Mouse (Mus musculus): ENCODE data around the gene Psen2.
A peak's percentile ranks its signal among the peaks of the same experiment; 100 is the strongest.

Psen2 gene

DNA sequence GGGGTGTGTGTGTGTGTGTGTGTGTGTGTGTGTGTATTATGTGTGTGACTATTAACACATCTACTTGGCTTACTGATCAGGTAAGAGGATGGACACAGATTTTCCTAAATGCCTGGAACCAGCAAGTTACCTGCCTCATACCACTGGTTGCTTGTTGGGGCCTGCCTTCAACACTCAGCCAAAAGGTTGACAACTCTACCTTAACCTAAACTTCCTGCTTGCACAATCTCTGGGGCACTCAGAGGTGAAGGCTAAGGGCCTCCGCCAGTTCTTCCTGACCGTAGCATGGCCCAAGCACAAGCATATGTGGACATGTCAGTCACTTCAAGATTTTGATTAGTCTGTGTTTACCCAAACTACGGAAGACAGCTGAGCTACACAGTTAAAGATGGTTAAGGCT, 65.3 kb downstream of the Psen2 start:
- DNase-seq (ENCODE audit: low spot score) = no peak

DNA sequence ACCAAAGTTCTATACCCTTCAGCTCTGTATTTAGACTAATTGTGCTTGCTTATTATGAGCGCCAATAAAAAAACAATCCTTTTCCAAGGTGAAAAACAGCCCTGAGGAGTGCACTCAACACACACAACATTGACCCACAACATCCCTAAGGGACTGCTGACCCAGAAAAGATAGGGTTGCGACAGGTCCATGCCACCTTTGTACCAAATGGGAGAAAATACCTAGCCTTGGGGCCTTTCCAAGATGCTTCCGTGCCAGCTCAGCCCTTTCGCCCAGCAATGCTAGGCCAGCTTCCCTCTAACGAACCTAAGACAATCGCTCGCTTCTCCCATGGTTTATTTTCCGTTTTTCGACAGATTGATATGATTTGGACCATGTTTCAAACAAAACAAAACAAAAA, 66.7 kb downstream of the Psen2 start:
- no peak for DNase-seq (ENCODE audit: low spot score)

DNA sequence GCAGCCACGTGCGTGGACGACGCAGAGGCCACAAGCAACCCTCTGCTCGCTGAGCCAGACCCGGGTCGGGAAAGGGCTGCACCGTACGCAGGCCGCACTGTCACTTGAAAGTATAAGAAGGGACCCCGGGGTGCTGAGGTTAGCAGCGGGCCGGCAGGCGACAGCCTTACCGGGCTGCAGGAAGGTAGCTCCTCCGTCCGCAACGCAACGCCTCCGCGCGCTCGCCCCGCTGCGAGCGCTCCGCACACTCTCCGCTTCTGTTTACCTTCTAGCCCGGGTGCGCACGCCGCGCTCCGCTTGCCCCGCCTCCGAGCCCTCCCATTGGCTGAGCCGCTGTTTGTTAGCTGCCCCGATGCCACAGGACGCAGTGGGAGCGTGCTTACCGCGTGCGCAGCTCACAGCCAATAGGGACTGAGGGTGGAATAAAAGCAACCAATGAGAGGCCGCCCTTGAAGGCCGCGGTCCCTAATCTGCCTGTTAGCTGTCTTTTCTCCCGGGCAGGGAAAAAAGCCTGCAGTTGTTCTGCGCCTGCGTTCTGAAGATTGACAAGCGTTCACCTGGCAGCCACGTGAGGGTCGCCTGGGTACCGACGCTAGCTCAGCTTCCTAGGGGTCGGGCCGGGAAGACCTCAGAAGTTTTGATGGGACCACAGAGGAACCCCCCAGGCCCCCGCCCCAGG, 67.4 kb downstream of the Psen2 start:
- DNase-seq (ENCODE audit: low spot score) = peak; percentile 99

DNA sequence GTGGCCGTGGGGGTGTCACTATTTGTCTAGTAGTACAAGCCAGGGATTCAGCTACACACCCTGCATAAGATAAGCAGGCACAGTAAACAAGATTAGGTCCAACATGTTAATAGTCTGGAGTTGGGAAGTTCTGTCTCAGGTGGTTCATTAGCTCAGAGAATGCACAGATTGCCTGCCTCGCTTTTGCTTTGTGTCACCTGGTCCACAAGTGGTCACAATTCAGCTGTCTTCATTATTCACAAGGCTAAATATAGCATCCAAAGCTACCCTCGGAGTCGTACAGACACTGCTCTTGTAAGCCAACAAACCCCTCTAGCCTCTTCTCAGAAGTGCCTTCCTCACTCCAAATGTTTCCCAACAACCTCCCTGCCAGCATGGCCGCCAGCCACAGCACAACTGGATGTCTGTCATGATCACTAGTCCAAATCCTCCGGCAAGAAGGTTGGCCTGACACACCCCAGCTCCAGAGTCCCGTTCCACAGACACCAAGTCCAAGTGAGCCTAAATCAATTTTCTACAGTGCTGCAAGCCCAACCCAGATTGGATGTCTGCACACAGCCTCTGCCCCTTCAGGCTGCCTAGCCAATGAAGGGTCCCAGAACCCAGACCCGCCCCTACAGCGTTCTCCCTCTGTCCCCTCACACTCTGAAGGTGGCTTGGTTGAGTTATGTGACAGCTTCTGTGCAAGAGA, 68.3 kb downstream of the Psen2 start:
- DNase-seq (ENCODE audit: low spot score) = peak; percentile 75

DNA sequence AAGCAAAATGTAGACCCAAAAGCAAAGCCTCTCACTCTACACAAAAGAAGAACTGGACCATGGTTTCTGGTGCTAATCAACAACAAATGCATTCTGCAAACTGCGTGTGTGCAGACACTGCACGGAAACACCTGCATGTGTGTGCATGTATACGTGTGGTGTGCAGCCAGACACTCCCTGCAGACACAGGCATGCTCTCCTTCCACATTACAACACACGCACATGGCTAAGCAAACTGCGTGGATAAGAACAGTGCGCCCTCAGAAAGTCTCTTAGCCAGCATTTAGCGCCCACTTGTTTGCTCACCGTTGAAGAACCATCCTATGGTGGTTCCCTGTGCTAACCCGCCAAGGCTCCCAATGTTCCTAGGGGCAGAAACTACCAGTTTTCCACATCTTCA, 69.2 kb downstream of the Psen2 start:
- DNase-seq (ENCODE audit: low spot score) = no peak

DNA sequence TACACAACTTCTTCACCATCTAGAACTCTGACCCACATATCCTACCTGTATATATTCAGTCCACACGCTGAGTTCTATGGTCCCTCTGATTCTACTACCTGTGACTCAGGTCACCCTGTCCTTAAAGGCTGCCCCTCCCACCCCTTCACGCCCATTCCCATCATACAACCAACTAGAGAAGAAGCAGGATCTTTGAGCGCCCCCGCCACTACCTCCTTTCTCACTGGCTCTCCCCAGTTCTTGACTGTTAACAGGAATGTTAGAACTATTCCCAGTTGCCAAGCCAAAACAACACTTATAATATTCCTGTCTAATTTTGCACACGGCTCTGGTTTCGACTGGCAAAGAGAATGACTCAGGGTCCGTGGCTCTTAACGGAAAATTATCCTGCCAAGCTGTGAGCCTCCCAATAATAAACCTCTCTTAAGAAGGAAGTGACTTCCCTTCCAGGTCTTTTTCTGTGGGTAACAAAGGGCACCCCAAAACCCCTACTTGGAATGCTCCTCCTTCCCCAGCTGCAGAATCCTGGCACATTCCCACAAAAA, 69.8 kb downstream of the Psen2 start:
- no peak for DNase-seq (ENCODE audit: low spot score)

DNA sequence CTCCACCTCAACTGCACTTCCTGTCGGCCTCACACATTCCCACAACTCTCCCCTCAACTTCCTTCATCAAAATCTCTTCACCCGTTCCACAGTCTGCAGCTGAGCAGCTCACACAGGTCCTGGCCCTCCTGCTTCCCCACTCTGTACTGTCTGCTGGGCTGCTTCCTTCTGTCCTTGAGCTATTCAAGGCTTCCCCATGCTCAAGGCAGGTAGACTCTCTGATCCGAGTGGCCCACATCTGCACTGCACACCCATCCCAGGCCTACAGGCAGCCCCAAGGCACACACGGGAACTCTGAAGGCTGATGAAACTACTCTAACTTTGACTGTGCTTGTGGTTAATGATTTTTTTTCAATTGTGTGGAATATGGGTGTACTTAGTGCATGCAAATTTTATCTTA, 70.4 kb downstream of the Psen2 start:
- no peak for DNase-seq (ENCODE audit: low spot score)

DNA sequence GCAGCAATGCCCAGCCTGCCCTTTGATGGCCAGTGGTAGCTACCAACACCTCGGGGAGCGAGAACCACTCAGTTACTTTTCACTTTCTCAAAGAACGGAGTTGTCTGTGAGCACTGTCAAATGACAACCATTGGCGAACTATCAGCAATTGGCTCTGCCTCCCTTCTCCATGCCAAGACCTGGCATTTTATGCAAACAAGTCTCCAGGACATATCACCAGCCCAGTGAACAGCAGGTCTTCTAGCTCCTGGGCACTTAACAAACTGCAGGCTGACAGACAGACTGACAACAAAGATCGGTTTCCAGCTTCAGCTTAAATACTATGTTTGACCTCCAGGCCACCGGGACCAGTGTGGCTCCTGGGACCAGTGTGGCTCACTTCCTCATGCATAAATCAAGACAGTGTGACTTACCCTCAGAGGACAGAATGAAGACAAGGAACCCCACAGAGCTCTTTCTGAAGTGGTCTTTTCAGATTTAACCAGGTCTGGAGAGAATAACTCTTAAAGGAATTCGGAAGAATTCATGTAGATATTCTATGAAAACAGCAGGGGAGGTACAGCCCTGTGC, 71.5 kb downstream of the Psen2 start:
- no peak for DNase-seq (ENCODE audit: low spot score)

DNA sequence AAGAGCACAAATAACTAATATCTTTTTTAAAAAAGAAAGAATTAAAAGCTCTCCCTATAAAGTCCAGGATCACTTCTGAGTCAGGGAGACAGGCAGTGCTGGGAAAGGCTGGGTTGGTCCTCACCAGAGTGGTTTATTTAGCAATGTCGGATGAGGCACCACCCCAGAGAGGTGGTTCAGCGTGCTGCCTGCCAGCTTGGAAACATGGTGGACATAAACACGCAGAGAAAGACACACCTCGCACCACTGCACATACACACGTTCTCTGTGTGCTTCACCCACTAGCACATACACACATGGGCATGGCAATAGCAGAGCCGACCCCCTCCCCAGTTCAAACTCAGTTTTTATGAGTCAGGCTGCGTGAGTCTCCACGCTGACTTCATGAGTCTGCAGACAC, 72.1 kb downstream of the Psen2 start:
- DNase-seq (ENCODE audit: low spot score) = no peak

DNA sequence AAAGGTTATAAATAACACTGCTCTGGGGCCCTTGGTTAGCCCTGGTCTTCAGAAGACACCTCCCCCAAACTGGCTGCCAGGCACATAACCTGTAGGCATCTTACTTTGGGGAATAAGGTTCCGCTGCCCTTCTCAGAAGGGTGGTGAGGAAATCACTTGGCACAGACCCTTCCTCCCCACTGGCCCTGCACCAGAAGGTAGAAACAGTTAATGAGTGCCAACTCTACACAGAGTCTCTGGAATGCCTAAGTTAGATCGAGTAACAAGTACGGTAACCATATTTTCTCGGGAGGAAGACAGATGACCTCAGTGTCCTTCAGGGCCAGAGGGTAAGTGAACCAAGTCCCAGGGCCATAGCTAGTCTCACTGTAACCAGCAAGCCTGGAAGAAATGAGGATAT, 74.3 kb downstream of the Psen2 start:
- DNase-seq (ENCODE audit: low spot score) = no peak

DNA sequence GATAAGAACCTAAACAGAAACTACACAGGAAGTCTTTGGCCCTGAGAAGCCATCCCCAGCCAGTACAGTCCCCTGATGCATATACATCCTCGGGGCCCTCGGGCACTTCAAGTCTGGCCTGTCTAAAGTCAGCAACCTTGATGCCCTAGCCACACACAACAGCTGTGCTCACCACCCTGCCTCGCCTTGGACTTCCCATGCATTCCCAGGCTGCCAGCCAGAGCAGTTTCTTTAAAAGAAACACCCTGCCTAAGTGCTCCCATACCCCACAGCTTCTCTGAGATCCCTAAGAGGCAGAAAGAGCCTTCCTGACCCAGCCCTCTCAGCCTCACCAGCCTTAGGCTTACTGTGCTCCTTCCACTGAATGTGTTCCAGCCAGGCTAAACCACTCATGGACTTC, 76.9 kb downstream of the Psen2 start:
- no peak for DNase-seq (ENCODE audit: low spot score)

DNA sequence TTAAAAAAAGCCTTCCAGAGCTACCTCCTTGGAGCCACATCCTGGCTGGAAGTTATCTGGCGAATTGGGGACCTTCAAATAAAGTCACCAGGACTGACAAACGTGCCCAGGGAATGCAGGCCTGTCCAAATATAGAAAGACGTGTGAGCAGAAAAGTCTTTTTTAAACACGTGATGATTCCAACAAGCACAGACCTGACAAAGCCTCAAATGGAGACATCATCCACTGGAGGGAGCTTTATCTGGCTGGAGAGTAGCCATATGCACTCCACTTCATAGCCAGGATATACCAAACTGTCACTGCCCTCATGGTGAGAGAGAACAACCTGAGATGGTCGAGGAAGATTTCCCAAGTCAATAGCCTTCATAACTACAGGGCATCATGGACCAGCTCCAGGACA, 77.4 kb downstream of the Psen2 start:
- DNase-seq (ENCODE audit: low spot score) = no peak

DNA sequence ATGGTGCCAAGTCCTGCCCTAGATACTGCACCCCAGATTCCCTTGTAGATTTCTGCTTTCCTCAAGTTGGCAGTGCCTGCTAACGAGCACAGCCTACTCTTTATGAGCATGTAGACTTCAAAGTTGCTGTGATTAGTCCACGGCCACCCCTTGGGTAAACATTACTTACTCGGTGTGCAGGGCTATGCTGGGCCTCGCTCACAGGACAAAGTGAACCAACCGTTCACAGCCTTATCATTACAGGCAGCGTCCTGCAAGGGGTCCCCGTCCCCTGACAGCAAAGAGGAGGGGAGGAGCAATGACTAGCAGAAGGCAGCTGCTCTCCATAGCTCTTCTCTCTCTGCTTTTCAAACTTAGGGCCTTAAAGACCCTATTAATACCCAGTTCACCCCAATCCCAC, 78.5 kb downstream of the Psen2 start:
- no peak for DNase-seq (ENCODE audit: low spot score)

DNA sequence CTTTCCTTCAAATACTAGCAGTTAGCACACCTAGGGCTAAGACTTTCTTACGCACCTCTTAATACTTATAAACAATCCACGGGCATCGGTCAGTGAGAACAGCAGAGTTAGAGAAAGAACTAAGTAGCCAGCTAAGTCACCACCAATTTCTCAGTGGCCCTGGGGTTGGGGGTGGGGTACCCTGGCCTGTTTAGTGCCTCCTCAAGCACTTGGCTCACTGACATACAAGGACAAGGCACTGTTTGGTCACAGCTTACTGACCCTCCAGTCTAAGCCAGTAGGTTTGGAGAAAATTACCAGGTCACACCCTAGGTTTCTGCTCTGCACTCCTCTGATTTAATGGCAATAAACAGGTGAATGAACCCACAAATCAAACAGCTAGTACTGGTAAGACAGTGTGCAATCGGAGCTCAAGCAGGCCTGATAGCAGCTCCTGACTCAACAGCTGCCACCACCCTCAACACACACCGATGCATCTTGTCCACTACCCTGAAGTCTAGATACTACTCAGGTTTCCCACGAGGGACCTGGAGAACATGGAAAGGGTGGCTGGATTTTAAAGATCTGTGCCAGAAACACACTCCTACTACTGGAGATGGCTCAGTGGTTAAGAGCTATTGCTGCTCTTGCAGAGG, 79.6 kb downstream of the Psen2 start:
- DNase-seq (ENCODE audit: low spot score) = no peak

DNA sequence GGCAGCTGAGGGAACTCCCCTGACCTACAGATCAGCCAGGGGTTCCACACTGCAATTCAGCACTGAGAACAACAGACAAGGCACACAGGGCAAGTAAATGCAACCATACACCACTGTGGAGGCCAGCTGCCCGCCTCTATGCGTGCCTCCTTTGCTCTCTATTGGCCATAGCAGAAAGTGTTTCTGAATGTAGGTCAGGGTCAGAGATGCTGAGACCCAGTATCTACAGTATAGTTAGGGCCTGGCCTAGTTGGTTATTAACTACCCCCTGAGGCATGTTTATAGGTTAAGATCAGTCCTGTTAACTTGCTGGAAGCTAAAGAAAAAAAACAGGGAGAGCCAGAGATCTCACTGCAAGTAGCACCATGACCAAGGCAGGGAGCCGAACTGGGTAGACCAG, 80.5 kb downstream of the Psen2 start:
- no peak for DNase-seq (ENCODE audit: low spot score)

DNA sequence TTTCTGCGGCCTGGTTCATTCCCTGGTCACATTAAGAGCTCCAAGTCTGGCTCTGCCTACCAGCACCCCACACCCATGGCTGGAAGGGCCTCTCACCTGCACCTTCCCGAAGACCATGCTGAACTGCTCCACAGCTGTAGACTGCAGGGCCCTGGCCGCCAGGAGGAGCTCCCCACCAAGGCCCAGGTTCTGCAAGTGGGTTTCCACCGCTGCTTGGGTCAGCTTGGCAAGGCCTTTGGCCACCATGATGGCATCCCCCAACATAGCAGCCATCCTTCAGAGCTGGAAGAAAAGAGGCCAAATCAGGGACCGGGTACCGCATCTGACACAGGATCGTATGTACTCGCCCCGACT, 81.3 kb downstream of the Psen2 start:
- DNase-seq (ENCODE audit: low spot score) = no peak

DNA sequence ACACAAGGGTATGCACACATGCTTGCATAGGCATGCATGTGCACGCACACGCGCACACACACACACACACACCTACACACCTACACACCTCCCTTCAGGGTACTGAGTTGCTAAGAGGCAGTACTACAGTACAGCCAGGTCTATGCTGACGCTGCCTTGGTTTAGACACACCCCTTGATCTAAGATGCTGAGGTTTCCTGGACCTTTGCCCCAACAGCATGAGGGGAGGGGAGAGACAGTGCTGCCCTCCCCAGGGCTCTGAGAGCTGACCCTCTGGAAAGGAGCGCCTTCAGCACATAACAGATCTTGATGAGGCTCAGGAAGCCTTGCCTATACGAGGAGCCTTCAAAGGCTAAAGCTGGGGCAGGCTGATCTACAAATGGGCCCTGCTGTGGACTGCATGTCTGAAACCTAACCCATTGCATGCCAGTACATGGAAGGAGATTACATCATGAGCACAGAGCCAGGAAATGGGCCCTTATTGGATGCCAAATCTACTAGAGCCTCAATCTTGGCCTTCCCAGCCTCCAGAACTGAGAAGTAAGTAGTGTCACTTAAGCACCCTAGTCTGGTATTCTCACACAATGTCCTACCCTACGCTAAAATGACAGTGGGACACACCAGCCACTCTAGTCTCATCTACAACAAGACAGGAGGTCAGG, 81.8 kb downstream of the Psen2 start:
- no peak for DNase-seq (ENCODE audit: low spot score)

DNA sequence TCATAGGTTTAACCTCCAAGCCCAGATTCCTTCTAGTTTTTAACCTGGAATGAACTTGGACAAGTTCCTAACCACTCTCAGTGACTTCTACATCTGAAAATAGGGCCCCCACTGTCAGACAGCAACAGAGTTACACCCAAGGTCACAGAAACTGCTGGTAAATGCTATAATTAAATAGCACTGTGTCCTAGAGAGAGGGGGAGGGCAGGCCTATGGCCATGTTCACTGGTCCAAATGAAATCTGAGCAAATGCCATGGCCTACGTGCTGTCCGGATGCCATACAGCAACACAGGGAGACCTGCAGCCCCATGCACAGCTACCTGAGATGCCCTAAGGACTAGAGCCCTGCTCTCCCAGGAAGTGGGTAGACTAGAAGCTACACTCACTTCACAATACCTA, 83.4 kb downstream of the Psen2 start:
- DNase-seq (ENCODE audit: low spot score) = no peak

DNA sequence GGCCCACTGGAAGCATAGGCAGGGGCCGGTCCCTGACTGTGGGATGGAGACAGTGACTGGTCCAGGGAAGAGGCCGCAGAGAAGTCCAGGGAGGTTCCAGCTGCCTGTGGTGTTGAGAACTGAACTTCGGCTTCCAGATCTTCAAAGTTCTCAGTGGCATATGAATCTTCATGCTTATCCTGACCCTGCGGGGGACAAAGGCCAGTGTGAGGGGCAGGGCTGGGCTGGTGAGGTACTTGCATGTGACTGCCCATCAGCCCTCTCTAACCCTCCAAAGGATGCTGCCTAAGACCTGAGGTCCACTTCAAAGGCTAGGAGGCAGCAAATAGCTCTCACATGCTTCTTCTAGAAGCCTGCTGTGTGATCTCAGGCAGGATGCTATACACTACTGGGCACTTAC, 84.1 kb downstream of the Psen2 start:
- no peak for DNase-seq (ENCODE audit: low spot score)

DNA sequence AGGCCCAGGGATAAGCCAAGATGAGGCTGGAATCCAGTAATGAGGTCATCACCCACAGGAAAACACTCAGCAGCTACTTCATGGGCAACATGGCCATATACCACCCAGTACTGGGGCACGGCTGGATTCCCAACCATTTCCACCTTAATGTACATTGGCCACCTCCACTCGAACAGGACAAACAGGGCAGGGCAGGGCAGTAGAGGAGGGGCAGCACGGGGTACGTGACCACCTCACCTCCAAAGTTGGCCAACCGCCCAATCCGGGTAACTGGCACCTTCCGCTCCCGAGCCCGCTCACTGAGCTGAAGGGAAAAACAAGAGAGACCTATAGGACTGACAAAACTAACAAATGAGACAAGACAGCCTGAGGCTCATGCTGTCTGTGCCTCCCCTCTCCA, 84.9 kb downstream of the Psen2 start:
- DNase-seq (ENCODE audit: low spot score) = no peak

Measured in MN1 (cell line).